Mouse (Mus musculus) thymus, adult 18-20 months (tissue): ENCODE measurements around the gene Tjp2.

Source experiments
- DNase-seq, 2 experiments: peaks; one replicate each; pipeline ENCODE4 v3.0.0; 2022; ENCODE audit warnings: mixed read lengths in 2 of 2

Tjp2 gene

GRCm38 (mm10) chr19:24054265-24054664 lies 170.6 kb downstream of the Tjp2 start:
- no peak for DNase-seq

GRCm38 (mm10) chr19:24050514-24050913 lies 174.3 kb downstream of the Tjp2 start:
- DNase-seq, result no peak

- no peak for DNase-seq
These were observed 175.5 kb downstream of the Tjp2 start for GRCm38 (mm10) chr19:24049329-24049728.

- no peak for DNase-seq
These were observed 178.3 kb downstream of the Tjp2 start for GRCm38 (mm10) chr19:24046395-24046993.
